Mouse (Mus musculus) thymus, postnatal 0 days (tissue): ENCODE data around the gene Tmem120a. TPM values are rescaled to one million over a fixed set of nuclear protein-coding genes. Genes with fewer than 3 reads are reported as not detected.

Source experiments
- DNase-seq: peaks from one replicate; pipeline ENCODE4 v3.0.0-alpha.2; 2015; ENCODE audit warnings: low spot score
- polyA plus RNA-seq: library from polyadenylated mRNA; unstranded; fragments of >200 nt; fragmentation: Nextera tagmentation; extraction: Ambion mirVana; gene quantifications from 2 replicates; pipeline ENCODE4 v1.2.1, GENCODE M21; 2015

Gene Tmem120a
- 37.3 and 40.4 TPM in 2 replicates for polyA plus RNA-seq

- peak; percentile 90 for DNase-seq
These were observed at the start of gene Tmem120a for GRCm38 (mm10) chr5:135743741-135744609. Gene Tmem120a (minus strand): TSS chr5:135744448.

GRCm38 (mm10) chr5:135782901-135783300 lies 38.7 kb upstream of the Tmem120a start:
- no peak for DNase-seq

- DNase-seq, result no peak
These were observed 36.1 kb upstream of the Tmem120a start for GRCm38 (mm10) chr5:135780331-135780730.

- DNase-seq, result peak; percentile 100
These were observed 34.5 kb upstream of the Tmem120a start, which contains the start of gene Mdh2 for GRCm38 (mm10) chr5:135778471-135779445. Gene Mdh2 (plus strand): TSS chr5:135778480.

GRCm38 (mm10) chr5:135777796-135778470 lies 33.7 kb upstream of the Tmem120a start, which contains the start of gene Styxl1:
Gene Styxl1 (minus strand): TSS chr5:135778385.
- DNase-seq, result no peak

- no peak for DNase-seq
These were observed 32.3 kb upstream of the Tmem120a start for GRCm38 (mm10) chr5:135776546-135776945.

- DNase-seq, result no peak
These were observed 28.3 kb upstream of the Tmem120a start for GRCm38 (mm10) chr5:135772519-135772918.

GRCm38 (mm10) chr5:135764971-135765370 lies 20.7 kb upstream of the Tmem120a start:
- DNase-seq, result no peak

- DNase-seq, result peak; percentile 74
These were observed 19.3 kb upstream of the Tmem120a start for GRCm38 (mm10) chr5:135763526-135763925.

GRCm38 (mm10) chr5:135761881-135762280 lies 17.6 kb upstream of the Tmem120a start:
- no peak for DNase-seq

- no peak for DNase-seq
These were observed 7.3 kb upstream of the Tmem120a start for GRCm38 (mm10) chr5:135751595-135751994.

GRCm38 (mm10) chr5:135751041-135751440 lies 6.8 kb upstream of the Tmem120a start:
- no peak for DNase-seq

- no peak for DNase-seq
These were observed 494 bp upstream of the Tmem120a start for GRCm38 (mm10) chr5:135744742-135745141.

- DNase-seq, result no peak
These were observed 1.1 kb downstream of the Tmem120a start for GRCm38 (mm10) chr5:135742941-135743740.

GRCm38 (mm10) chr5:135742156-135742555 lies 2.1 kb downstream of the Tmem120a start:
- peak; percentile 29 for DNase-seq

- DNase-seq, result no peak
These were observed 6.0 kb downstream of the Tmem120a start for GRCm38 (mm10) chr5:135738266-135738665.

- no peak for DNase-seq
These were observed 7.1 kb downstream of the Tmem120a start for GRCm38 (mm10) chr5:135737154-135737553.

GRCm38 (mm10) chr5:135736544-135736943 lies 7.7 kb downstream of the Tmem120a start:
- DNase-seq, result no peak

GRCm38 (mm10) chr5:135735741-135736140 lies 8.5 kb downstream of the Tmem120a start:
- DNase-seq, result no peak

GRCm38 (mm10) chr5:135734057-135734680 lies 10.1 kb downstream of the Tmem120a start:
- DNase-seq, result no peak
